Mouse (Mus musculus) layer of hippocampus, adult 9-11 months (tissue): Measurements from ENCODE around the gene Aida.
"Not testable (repeated sequence)": the region's sequence is repeated elsewhere in the genome, so short reads cannot be mapped to it uniquely, and the experiment has no call there.

Experiments
- DNase-seq: peaks from one replicate; pipeline ENCODE4 v3.0.0; 2022

Aida gene

GRCm38 (mm10) chr1:183322496-183322895, 26.1 kb downstream of the Aida start:
- not testable (repeated sequence) for DNase-seq

GRCm38 (mm10) chr1:183323923-183324322, 27.5 kb downstream of the Aida start:
- DNase-seq: no peak

GRCm38 (mm10) chr1:183324433-183324832, 28.0 kb downstream of the Aida start:
- DNase-seq: no peak

DNA sequence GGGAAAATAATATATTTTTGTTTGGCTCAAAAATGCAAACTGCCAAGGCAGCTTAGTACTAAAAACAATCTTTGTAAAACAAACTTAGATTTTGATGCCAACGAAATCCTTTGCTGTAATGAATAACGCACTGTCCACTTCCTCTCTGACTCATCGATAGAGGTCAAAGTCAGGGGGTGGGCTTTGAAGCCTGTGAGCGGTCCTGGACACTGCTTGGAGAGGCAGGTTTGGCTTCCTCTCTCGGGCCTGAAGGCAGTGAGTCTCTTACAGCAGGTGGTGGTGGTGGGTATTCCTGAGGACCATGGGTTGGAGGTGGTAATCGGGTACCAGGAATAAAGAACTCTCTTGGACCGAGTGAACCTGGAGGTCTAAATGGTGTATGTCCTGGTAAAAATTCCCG, 30.8 kb downstream of the Aida start:
- DNase-seq: no peak

GRCm38 (mm10) chr1:183342902-183343301, 46.5 kb downstream of the Aida start:
- not testable (repeated sequence) for DNase-seq

GRCm38 (mm10) chr1:183344886-183345816, 48.8 kb downstream of the Aida start:
- DNase-seq: peak; percentile 87

- no peak for DNase-seq
Measured at GRCm38 (mm10) chr1:183345817-183346195, 49.4 kb downstream of the Aida start.

DNA sequence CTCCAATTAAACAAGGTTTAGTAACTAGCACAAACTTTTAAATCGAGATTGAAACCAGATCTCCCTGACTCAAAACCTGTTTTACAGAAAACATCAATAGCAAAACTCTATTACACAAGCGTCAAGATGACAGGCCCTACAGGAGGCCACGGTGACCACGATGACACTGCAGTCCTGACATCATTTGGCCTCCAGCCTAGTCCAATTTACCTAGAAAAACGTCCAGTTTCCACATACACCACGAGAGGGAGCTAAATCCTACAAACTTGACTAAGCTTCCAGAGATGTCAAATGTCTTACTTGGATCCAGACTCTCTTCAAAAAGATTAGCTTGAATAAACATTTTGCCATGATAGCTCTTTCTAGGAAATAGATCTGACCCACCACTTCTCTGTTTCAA, 53.5 kb downstream of the Aida start:
- peak; percentile 49 for DNase-seq

DNA sequence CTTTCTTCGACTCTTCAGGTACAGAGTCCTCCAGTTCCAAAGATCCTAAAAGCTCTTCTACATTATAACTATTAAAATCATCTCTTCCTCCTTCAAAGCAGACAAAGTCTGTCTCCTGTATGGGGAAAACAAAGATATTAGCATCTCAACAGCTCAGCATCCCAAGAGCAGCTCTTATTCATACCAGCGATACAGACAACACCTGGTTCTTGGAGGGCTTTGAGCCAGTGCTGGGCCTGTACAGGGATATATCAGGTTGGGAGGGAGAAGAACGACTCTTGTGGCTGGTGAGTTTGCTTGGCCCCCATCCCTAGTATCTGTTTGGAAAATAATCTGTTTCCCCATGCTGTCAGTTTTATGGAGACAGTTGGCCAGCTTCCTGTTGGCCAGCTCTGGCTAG, 62.5 kb downstream of the Aida start:
- no peak for DNase-seq

DNA sequence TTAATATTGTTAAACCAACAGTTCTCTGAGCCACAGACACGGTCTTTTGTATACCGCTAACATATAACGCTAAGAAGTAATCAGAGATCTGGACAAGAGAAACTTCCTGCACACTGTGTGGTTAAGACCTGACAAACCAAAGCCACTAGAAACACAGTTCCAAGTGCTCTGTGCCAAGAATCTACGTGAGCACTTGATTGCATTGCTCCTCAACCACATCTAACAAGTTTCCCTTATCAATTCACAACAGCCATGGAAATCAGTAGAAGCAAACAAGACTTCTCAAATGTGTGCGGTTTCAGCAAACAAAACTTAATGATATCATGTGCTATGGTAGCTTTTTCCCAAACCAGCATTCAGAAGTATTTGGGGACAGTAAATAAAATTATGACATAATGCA, 65.9 kb downstream of the Aida start:
- no peak for DNase-seq

DNA sequence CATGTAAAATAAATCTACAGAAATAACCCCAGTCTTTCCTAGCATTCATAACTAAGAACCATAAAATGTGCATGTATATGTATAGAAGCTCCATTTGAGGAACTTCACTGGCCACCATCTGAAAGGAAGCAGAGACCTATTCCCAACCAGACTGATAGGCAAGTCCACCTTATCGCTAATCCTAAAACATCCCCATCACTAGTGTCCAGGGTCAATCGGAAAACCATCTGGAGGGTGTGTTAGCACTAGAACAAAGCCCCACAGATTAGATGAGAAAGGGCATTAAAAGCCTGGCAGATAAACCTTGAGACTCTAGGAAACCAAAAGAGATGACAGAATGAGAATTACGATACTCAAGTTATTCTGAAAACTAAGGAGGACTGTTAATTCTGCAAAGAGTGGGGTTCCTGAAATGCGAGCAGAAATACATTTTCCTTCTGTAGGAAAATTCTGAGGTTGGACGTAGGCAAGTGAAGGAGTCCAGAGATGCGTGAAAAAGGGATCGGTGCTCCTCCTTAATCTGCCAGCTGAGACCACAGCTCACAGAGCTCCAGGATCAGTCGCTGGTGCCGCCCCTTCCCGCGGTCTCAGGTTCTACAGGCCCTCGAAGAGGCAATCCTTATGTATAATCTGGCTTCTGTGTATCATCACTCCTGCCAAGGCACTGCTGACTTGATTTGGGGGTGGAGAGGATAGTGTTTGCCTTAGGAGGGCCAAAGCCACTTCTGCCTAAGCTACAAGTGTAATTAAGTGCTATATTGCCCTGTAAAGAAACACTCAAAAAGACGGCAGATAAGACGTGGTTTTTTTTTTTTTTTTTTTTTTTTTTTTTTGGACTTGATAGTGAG, 66.6 kb downstream of the Aida start:
- no peak for DNase-seq

- DNase-seq: no peak
Measured at GRCm38 (mm10) chr1:183363577-183363867, 67.1 kb downstream of the Aida start.

GRCm38 (mm10) chr1:183366361-183366760, 70.0 kb downstream of the Aida start:
- no peak for DNase-seq

DNA sequence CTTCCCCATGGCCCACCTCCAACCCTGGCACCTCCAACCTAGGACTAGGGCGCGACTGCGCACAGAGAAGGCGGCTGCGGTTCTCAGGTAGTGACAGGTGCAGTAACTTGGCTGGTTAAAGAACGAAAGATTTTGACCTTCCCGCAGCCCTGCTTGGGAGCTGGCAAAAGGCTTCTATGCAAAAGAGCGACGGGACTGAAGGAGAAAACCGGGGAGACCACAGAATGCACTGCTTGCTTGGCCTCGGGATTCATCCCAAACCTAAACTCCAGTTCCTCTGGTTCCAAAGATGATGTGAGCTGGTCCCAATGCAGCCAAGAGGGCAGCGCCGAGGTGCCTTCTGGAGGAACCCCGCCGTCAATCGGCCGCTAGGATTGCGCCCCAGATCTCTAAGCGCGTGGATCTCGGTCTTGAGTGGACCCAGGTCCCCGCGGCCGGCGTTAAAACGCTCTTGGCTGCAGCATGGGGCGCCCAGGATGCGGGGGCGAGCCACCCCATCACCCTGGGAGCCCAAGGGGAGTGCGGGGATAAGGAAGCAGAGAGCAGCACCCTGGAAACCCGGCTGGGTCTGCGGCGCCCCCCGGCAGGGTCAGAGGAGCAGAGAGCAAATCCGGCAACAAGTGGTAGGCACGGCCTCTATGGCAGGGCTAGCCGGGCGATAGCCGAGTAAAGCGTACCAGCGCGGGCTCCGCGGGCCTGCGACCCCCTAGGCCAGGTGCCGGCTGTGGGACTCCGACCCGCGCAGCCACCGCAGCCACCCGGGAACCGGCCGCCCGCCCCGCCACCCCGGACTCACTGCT, 72.4 kb downstream of the Aida start:
- peak; percentile 17 for DNase-seq

- DNase-seq: peak; percentile 98
Measured at GRCm38 (mm10) chr1:183369427-183370014, 73.1 kb downstream of the Aida start, which contains the start of gene Mia3. Mia3 (minus strand) TSS chr1:183369553.

- no peak for DNase-seq
Measured at GRCm38 (mm10) chr1:183374728-183375127, 78.3 kb downstream of the Aida start.
